Mouse (Mus musculus) lung, adult 18-20 months (tissue): ENCODE data around the gene Sufu.

Experiments
- DNase-seq, 2 experiments: peaks; one replicate each; pipeline ENCODE4 v3.0.0; 2022; ENCODE audit warnings: mixed read lengths in 2 of 2

Sufu gene

DNA sequence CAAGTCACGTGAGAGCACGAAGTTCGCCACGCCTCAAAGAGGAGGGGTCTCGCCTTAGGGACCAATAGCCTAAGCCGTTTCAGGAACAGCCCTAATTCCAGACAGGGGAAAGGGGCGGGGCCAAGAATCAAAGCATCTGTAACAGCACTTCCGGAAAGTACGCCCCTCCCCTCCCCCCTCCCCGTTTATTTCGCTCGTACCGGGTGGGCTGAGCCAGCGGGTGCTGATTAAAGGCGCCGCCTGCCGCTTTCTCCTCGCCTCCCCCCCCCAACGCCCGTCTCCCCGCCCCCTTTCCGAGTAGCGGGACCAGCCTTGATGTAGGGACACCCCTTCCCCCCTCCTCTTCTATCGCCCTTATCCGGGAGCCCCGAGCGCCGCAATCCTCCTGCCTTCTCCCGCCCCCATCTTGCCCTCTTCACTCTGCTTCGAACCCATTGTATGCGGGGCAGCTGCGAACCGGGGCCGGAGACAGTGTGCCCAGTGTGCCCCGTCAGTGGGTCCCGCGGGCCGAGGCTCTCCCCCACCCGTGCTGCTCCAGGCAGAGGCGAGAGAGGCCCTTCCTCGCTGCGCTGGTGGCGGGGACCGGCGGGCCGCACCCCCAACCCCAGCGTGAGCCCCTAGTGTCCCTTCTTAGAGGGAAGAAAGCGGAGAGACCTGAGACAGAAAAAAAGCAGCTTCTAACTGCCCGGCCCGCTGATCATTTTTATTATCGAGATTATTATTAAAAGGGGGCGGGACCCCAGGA is 103.3 kb downstream of the Sufu start:
- DNase-seq, result peak; percentile 99

- no peak for DNase-seq
These were observed 104.1 kb downstream of the Sufu start for GRCm38 (mm10) chr19:46500581-46501341.

DNA sequence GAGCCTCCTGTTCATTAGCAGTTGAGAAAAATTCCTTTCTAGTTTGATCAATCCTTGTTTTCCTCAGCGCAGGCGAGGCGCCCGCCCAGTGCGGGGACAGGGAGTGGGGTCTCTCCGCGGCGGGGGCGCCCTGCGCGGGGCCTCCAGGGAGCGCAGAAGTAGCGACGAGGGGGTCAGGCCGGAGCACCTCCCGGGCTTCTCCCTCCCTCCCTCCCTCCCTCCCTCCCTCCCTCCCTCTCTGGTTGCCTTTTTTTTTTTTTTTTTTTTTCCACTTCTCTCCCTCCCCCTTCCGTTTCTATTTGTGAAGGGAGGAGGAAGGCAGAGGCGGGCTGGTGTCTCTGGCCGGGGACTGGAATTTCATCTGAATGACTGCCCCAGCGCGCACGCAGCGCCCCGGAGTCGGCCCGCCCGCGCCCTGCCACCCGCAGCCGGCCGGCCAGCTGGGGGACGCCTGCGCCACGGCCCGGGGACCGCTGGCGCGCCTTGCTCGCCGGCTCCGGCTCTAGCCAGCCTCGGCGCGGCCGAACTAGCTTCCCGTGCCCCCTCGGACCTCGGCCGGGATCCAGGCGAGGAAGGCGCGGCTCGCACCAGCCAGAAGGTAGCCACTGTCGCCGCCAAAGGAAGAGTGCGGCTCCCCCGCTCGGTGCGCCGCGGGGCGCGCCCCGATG is 104.8 kb downstream of the Sufu start, which contains the start of gene Trim8:
Gene Trim8 (plus strand): TSS at position 302 of the 668 bp plus-strand sequence.
- DNase-seq, result peak; percentile 87 to 88

DNA sequence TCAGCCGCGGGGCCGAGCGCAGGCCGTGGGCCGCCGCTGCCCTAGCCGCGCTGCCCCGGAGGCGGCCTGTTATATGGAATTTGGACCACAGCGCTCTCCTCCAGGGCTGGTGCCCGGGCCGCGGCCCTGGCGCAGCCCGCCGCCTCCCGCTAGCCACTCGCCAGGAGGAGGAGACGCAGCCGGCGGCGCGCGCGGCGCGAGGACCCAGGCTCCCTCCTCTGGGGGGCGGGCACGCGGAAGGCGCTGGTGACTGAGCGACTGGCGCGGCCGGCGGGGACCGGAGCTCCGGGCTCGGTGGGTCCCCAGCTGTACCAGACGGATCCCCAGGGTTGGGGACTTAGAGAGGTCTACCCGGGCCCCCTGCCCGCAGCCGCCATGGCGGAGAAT is 105.4 kb downstream of the Sufu start:
- DNase-seq, result peak; percentile 79 to 83

DNA sequence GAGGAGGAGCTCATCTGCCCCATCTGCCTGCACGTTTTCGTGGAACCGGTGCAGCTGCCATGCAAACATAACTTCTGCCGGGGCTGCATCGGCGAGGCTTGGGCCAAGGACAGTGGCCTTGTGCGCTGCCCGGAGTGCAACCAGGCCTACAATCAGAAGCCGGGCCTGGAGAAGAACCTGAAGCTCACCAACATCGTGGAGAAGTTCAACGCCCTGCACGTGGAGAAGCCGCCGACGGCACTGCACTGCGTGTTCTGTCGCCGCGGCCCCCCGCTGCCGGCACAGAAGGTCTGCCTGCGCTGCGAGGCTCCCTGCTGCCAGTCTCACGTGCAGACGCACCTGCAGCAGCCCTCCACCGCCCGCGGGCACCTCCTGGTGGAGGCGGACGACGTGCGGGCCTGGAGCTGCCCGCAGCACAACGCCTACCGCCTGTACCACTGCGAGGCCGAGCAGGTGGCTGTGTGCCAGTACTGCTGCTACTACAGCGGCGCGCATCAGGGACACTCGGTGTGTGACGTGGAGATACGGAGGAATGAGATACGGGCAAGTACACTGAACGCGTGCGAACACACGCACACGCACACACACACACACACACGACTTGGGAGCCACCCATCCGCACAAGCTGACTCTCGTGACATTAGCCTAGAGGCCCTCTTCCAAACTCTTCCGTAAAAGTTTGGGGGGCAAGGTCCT is 105.9 kb downstream of the Sufu start:
- peak; percentile 84 to 87 for DNase-seq

DNA sequence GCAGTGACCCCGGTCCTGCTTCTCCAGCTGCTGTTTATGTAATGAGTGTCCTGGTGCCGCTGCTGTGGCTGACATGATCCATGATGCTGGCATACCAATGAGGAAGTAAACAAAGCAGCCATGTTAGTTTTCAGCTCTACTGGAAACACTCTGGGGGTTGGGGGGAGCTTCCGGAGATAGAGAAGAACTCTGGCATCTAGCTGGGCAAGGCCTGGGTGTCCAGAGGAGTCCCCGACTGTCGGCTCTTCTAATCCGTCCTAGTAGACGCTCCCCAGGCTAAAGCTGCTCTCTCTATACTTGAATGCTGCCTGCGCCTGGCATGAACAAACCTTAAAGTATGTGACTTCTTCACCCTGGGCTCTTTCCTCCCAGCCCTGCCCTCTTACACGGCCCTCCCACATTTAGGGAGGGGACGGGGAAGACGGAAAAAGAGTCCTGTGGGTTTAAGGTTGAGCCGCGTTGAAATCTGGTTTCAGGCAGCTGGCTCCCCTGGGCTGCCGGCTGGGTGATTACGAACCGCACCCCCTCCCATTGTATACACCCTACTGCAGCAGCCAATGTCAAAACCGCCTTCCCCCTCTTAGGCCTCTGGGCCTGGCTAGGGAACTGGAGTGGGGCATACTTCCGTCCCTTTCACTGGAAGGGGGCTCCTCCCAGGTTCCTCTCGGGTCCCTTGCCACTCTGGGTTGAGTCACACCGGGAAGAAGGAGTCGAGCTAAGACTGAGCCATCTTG is 106.8 kb downstream of the Sufu start:
- DNase-seq, result peak; percentile 92 to 94

- DNase-seq, result peak; percentile 77 to 81
These were observed 107.4 kb downstream of the Sufu start for GRCm38 (mm10) chr19:46504085-46504552.

DNA sequence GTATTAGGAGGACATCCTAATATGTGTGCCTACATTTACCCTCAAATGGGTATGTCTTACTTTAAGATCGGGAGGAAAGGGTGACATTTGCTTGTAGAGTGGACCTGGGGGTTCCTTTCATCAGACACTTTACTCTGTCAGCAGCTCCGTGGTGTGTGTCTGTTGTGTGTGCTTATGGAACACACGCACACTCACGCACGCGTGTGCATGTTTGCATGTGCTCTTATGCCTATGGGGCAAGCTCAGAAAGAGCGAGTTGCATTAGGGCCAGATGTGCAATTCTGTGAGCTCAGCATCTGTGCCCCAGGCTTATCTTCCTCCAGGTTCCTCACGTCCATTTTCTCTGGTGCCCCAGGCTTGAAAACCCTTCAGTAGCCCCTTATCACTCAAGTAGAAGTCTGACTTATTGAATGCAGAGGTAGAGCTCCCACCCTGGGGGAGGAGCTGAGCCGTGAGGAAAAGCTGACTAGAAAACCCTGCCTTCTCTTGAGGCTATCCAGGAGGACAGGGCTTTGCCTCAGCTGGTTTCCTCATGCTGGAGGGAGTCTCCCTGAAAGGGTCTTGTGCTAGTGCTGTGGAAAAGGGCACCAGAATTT is 108.2 kb downstream of the Sufu start:
- DNase-seq, result peak in 1 of 2 experiments; percentile 56

GRCm38 (mm10) chr19:46505646-46506371 is 109.1 kb downstream of the Sufu start:
- peak; percentile 76 to 84 for DNase-seq

- DNase-seq, result no peak
These were observed 109.6 kb downstream of the Sufu start for GRCm38 (mm10) chr19:46506372-46506717.

GRCm38 (mm10) chr19:46507181-46507581 is 110.5 kb downstream of the Sufu start:
- no peak for DNase-seq

GRCm38 (mm10) chr19:46507806-46508205 is 111.1 kb downstream of the Sufu start:
- DNase-seq, result no peak

DNA sequence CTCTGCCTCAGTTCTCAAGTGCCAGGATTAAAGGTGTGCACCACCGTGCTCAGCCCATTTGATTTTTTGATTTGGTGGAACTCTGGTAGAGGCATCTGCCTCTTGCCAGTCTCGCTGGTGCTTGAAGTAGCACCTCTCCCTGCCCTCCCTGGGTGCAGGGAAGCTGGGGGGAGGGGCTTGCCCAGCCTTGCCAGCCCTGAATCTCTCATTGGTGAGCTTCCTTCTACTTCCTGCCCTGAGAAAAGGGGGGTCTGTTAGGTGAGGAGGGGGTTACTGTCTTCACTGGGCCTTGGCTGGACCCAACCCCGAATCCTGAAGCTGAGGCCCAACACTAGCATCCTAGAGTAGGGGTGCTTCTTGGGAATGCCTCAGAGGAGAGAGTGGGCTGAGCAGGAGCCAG is 112.0 kb downstream of the Sufu start:
- no peak for DNase-seq

DNA sequence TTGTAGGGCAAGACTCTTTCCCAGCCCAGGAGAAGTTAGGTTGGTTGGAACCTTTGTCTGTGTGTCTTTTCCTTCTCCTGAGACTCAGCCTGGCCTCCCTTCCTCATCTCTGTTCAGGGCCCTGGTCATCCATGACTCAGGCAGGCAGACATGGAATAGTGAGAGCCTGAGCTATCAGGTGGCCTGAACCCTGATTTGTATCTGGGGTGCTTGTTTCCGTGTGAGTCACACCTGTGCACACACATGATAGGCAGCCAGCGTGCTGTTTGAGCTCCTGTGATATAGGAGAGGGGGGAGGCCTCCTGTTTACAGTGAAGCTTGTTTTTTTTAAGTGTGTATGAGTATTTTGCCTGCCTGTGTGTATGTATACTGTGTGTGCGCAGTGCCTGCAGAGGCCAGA is 112.5 kb downstream of the Sufu start:
- DNase-seq, result no peak

GRCm38 (mm10) chr19:46509736-46510135 is 113.0 kb downstream of the Sufu start:
- DNase-seq, result no peak

- DNase-seq, result peak in 1 of 2 experiments; percentile 52
These were observed 113.7 kb downstream of the Sufu start for GRCm38 (mm10) chr19:46510401-46510800.

DNA sequence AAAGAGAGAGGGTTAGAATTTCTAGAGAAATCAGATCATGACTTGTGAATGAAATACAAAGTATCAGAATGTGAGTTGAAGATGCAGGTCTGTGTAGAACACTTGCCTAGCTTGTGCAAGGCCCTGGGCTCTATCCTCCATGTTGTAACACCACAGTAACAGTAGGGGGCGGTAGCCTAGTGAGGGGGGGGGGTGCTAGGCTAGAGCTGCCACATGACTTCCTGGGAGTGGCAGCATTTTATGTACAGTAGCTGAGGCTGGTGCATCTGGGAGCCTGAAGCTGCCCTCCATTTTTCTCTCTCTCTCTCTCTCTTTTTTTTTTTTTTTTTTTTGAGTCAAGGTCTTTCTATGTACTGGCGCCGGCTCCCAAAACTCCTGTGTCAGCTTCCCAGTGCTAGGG is 114.1 kb downstream of the Sufu start:
- DNase-seq, result peak in 1 of 2 experiments; percentile 41

GRCm38 (mm10) chr19:46511263-46511662 is 114.6 kb downstream of the Sufu start:
- DNase-seq, result peak; percentile 77 to 80

GRCm38 (mm10) chr19:46514387-46514786 is 117.7 kb downstream of the Sufu start:
- no peak for DNase-seq

GRCm38 (mm10) chr19:46515287-46515821 is 118.7 kb downstream of the Sufu start:
- no peak for DNase-seq
